Mouse (Mus musculus) midbrain, embryonic 11.5 days (tissue): ENCODE measurements at regions not wholly inside any gene's neighbourhood (a gene's known extent, or its start where the extent isn't known, plus 50 kb on each side); places are given as distances from the start of the nearest gene placed in this dataset.

Experiments
- ATAC-seq: fragments of 200-750 bp; cut with Nextera tagmentation; 2 replicates; pipeline ENCODE4 v1.8.0; 2017; ENCODE audit warnings: moderate TSS enrichment, moderate library complexity; ENCODE audit not compliant: low FRiP score
- DNase-seq: peaks from one replicate; pipeline ENCODE4 v3.0.0; 2015; ENCODE audit warnings: low spot score; ENCODE audit errors: missing footprints
- H3K27ac ChIP-seq: fragments of 300-500 bp; sonication (generic); 2 replicates; pipeline ENCODE4 v1.5.1; 2014; ENCODE audit warnings: low read depth, low read length
- H3K27me3 ChIP-seq: fragments of 300-500 bp; sonication (generic); 2 replicates; pipeline ENCODE4 v1.6.1; 2014; ENCODE audit warnings: mild to moderate bottlenecking, low read length, moderate library complexity, mixed read lengths; ENCODE audit not compliant: control insufficient read depth, insufficient read depth
- H3K36me3 ChIP-seq: fragments of 300-500 bp; sonication (generic); 2 replicates; pipeline ENCODE4 v1.6.1; 2014; ENCODE audit warnings: mild to moderate bottlenecking, low read length, moderate library complexity, mixed read lengths; ENCODE audit not compliant: control insufficient read depth, insufficient read depth
- H3K4me1 ChIP-seq: fragments of 300-500 bp; sonication (generic); 2 replicates; pipeline ENCODE4 v1.6.1; 2014; ENCODE audit warnings: low read length; ENCODE audit not compliant: control insufficient read depth, insufficient read depth
- H3K4me2 ChIP-seq: fragments of 300-500 bp; sonication (generic); 2 replicates; pipeline ENCODE4 v1.6.1; 2014; ENCODE audit warnings: mild to moderate bottlenecking, moderate library complexity
- H3K4me3 ChIP-seq: fragments of 300-500 bp; sonication (generic); 2 replicates; pipeline ENCODE4 v1.5.1; 2014; ENCODE audit warnings: low read depth, low read length
- H3K9ac ChIP-seq: fragments of 300-500 bp; sonication (generic); 2 replicates; pipeline ENCODE4 v1.6.1; 2014; ENCODE audit warnings: low read length
- H3K9me3 ChIP-seq: fragments of 300-500 bp; sonication (generic); 2 replicates; pipeline ENCODE4 v1.6.1; 2016; ENCODE audit warnings: low read length; ENCODE audit not compliant: control insufficient read depth
- WGBS: fragments of 180-500 bp; shearing (Covaris S2); extraction: QIAGEN DNeasy Blood & Tissue Kit; methylation state at CpG from one replicate; pipeline ENCODE4 v1.1.7; 2014; 5-methylcytosine and 5-hydroxymethylcytosine counted together

DNA sequence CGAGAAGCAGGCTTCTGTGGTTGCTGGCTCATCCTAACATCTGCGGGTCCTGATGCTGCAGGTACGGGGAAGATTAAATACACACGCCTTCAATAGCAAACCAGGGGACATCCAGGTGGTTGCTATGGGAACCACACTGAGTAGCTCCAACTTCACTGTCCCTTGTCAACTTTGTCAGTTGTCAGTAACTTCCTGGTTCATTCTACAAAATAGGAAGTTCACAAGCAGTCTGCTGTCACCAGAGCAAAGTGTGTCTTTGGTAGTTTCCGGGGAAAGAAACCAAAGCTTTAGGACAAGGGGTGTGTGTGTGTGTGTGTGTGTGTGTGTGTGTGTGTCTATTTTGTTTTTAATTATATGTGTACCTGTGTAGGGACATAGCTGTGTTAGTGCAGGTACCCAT, 80.5 kb upstream of the Card11 start:
- H3K4me3 ChIP-seq: no peak overlapping the region
- 86% methylated on average over 5 of the region's 5 CpGs for WGBS
- H3K9ac ChIP-seq: no peak overlapping the region
- DNase-seq (no peak), ATAC-seq (no peak)
- H3K27ac ChIP-seq: no peak overlapping the region
- no peaks in the 10 kb centered on the region for H3K36me3 ChIP-seq
- no peak overlapping the region for H3K4me2 ChIP-seq
- no peaks in the 10 kb centered on the region for H3K9me3 ChIP-seq
- H3K27me3 ChIP-seq: no peaks in the 10 kb centered on the region
- H3K4me1 ChIP-seq: no peaks in the 10 kb centered on the region

DNA sequence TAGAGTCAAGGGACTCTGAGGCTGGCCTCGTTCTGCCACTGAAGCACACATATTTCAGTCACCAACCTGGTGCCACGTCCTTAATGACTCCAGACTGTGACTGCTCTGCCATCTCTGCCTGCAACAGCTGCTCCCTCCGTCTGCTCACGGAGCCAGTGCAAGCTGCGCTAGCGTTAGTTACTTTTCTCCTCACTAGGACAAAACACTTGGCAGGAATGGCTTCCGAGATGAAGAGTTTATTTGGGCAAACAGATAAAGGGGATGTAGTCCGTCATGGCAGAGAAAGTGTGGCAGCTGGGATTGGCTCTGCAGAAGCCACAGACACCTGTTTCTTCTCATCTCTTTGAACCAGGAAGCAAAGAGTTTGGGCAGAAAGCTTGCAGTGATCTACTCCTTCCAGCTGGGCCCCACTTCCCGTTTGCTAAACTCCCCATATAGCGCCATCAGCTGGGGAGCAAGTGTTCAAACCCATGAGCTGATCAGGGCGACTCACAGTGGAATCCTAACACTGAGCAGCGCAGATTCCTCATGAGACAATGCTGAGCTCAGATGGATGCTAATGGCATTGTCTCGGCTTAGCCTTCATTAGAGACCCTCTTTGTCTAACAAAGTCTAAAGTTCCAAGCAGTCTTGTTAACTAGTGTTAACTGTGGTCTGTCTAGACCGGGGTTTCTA, 83.8 kb upstream of the Card11 start:
- Histone ChIP-seq H3K9me3 (no peaks in the 10 kb centered on the region), H3K9ac (no peak overlapping the region), H3K4me1 (no peaks in the 10 kb centered on the region), H3K4me3 (no peak overlapping the region), H3K4me2 (no peak overlapping the region), H3K27ac (peak overlapping the region; percentile 30; the same call in 1 of the 2 replicates), H3K36me3 (no peaks in the 10 kb centered on the region), H3K27me3 (no peaks in the 10 kb centered on the region)
- ATAC-seq (peak; percentile 46; the same call in 1 of the 2 replicates), DNase-seq (no peak)
- WGBS: 80% methylated on average over 14 of the region's 14 CpGs

DNA sequence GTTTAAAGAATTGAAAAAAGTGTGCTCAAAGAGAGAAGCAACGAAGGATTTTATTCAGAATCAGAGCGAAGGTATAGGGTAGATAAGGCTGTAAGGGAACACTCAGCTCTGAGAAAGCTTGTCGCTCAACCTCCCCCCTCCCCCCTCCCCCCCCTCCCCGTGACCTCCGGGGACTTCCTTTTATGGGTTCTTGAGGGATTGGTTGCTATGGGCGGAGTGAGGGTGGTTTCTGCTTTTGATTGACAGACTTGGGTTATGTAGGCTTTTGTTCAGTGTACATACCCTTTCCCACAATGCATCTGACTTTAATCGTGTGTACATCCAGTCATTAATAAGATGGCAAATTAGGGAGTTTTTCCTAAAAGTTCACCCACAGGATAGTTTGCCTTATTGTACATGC, 84.4 kb upstream of the Card11 start:
- Histone ChIP-seq H3K27me3 (no peaks in the 10 kb centered on the region), H3K4me2 (no peak overlapping the region), H3K4me1 (no peaks in the 10 kb centered on the region), H3K9me3 (no peaks in the 10 kb centered on the region), H3K36me3 (no peaks in the 10 kb centered on the region), H3K4me3 (no peak overlapping the region), H3K27ac (no peak overlapping the region; the same call in 1 of the 2 replicates), H3K9ac (no peak overlapping the region)
- DNase-seq (no peak), ATAC-seq (peak; percentile 64)
- 47% methylated on average over 7 of the region's 7 CpGs for WGBS

DNA sequence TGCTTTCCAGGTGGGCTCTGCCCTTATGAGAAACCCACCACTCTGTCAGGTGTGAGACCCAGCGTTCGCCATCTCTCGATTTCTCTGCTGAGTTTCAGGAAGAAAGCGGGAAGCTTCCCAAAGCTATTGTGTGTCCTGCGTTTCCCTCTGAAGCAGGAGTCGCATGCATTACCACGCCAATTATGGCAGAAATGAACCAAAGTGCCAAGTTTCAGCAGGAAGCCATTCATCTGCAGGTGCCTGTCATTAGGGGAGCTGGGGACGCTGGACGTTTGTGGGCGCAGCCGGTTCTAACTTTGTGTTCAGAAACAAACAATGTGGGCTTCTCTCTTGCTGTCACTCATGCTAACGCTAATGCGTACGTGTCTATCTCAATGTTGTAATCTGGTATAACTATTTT, 91.3 kb upstream of the Card11 start:
- WGBS: 62% methylated on average over 14 of the region's 14 CpGs
- H3K27ac ChIP-seq: no peak overlapping the region
- H3K4me2 ChIP-seq: no peak overlapping the region

DNA sequence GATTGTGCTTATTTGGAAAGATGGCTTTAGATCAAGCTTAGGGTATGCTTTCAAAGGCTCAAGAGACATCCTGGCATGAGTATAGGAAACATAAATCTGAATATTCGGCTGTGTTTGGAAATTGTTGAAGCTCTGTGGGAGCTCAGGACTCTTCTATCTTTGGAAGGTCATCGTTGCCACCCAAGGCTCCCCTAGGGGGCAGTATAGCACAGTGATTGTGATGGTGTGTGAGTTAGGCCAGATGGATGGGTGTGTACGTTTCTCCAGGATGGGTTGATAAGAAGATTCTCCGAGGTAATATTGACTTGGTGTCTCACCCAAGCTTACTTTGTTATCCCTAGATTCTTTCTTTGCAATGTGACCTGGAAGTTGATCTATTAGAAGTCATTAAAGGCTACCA, 93.3 kb upstream of the Card11 start:
- Histone ChIP-seq H3K4me3 (no peak overlapping the region), H3K27ac (no peak overlapping the region), H3K9ac (no peak overlapping the region), H3K36me3 (no peaks in the 10 kb centered on the region), H3K4me1 (no peaks in the 10 kb centered on the region), H3K4me2 (no peak overlapping the region), H3K27me3 (no peaks in the 10 kb centered on the region), H3K9me3 (no peaks in the 10 kb centered on the region)
- 64% methylated on average over 4 of the region's 4 CpGs for WGBS
- no peak for ATAC-seq
- no peak for DNase-seq

More for the DNA sequence above, 91.3 kb upstream of the Card11 start:
- Histone ChIP-seq H3K36me3 (no peaks in the 10 kb centered on the region), H3K27me3 (no peaks in the 10 kb centered on the region), H3K9me3 (no peaks in the 10 kb centered on the region), H3K4me1 (no peaks in the 10 kb centered on the region), H3K9ac (no peak overlapping the region), H3K4me3 (no peak overlapping the region)
- DNase-seq: no peak
- no peak for ATAC-seq

DNA sequence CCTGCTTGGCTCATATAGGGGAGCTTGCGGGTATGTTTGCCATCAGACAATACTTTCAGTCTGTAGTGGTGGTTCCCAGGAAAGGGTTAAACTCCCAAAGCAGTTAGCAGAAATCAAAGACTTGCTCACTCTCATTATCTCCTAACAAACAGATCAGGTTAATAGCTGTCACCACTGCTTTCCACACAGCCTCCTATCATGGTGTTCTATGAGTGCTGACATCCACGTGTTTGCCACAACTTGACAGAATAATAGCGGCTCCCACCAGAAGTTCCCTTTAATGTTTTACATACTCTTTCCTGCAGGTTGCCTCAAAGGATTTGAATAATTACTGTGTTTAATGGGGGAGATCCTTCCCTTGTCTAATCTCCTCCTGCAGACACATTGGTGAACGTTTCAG, 97.5 kb upstream of the Card11 start:
- no peak overlapping the region for H3K4me2 ChIP-seq
- ATAC-seq: no peak
- H3K4me1 ChIP-seq: no peaks in the 10 kb centered on the region
- WGBS: 65% methylated on average over 4 of the region's 4 CpGs
- DNase-seq: peak; percentile 53
- no peaks in the 10 kb centered on the region for H3K27me3 ChIP-seq
- H3K4me3 ChIP-seq: no peak overlapping the region
- H3K36me3 ChIP-seq: no peaks in the 10 kb centered on the region
- no peaks in the 10 kb centered on the region for H3K9me3 ChIP-seq
- H3K9ac ChIP-seq: no peak overlapping the region
- no peak overlapping the region for H3K27ac ChIP-seq

DNA sequence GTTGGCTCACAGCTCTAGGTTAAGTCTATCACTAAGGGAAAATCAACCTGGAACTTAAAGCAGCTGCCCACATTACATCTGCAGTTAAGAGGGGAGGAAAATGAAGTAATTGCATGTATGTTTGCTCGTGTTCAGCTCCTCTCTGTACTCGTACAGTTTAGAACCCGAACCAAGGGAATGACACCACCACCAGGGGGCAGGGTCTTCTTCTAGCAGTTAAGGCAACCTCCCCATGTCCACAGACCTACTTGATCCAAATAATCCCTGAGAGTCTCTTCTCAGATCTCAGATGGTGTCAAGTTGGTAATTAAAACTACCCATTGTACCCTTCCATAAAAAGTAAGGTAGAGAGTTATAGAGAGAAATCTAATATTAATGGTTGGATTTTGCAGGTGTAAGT, 111.3 kb upstream of the Card11 start:
- Histone ChIP-seq H3K9ac (no peak overlapping the region), H3K9me3 (no peaks in the 10 kb centered on the region), H3K4me2 (no peak overlapping the region), H3K4me3 (no peak overlapping the region), H3K27ac (no peak overlapping the region), H3K36me3 (no peaks in the 10 kb centered on the region), H3K4me1 (no peaks in the 10 kb centered on the region), H3K27me3 (no peaks in the 10 kb centered on the region)
- DNase-seq (no peak), ATAC-seq (no peak)
- 91% methylated on average over 3 of the region's 3 CpGs for WGBS

DNA sequence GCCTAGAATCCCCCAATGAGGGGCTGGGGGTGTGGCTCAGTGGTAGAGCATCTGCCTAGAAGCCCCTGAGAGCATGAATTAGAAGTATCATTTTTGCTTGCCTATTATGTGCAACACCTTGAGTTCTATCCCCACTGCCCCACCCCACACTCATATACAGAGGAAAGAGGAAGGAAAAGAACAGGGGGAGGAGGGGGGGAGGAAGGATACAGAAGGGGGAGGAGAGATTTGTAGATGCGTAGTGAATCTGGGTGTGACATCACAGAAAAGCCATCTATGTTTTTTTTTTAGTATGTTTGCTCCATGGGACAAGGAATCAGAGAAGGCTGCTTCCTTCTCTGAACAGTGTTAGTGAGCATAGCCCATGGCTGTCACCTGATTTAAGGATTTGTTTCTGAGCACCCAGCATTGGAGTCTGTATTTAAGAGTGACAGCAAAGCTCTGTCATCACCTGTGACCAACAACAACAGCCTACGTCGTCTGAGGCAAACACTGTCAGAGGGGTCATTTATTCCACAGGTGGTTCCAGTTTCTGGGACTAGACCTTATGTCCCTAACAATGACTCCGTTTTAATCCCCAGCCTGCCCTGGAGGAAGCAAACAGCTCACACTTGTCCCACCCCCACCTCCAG, 115.0 kb upstream of the Card11 start:
- no peak for ATAC-seq
- H3K4me1 ChIP-seq: no peaks in the 10 kb centered on the region
- H3K9ac ChIP-seq: no peak overlapping the region
- no peaks in the 10 kb centered on the region for H3K9me3 ChIP-seq
- H3K27me3 ChIP-seq: no peaks in the 10 kb centered on the region
- no peaks in the 10 kb centered on the region for H3K36me3 ChIP-seq
- no peak overlapping the region for H3K4me2 ChIP-seq
- no peak overlapping the region for H3K4me3 ChIP-seq
- WGBS: 81% methylated on average over 4 of the region's 4 CpGs
- DNase-seq: no peak
- no peak overlapping the region for H3K27ac ChIP-seq

DNA sequence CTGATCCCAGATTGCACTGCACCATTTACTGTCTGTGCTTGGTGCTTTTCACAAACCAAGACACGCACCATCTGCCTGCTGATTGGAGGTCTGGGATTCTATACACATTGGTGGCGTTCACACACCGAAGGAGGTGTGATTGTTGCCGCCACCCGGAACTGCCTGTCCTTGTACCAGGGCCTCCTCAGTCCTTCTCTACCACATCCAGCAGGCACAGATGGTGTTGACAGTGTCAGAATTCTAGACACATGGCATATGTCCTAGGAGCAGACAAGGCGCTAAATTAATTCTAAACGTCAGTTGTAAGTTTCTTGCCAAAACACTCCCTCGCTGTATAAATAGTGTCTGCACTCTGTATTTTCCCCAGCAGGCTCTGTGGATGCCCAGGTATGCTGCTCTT, 115.6 kb upstream of the Card11 start:
- no peak for ATAC-seq
- WGBS: 93% methylated on average over 8 of the region's 8 CpGs

More for the DNA sequence above, 115.6 kb upstream of the Card11 start:
- Histone ChIP-seq H3K9ac (no peak overlapping the region), H3K4me2 (no peak overlapping the region), H3K9me3 (no peaks in the 10 kb centered on the region), H3K27ac (no peak overlapping the region), H3K4me3 (no peak overlapping the region), H3K4me1 (no peaks in the 10 kb centered on the region), H3K27me3 (no peaks in the 10 kb centered on the region), H3K36me3 (no peaks in the 10 kb centered on the region)
- no peak for DNase-seq
